Mouse (Mus musculus) kidney, postnatal 25 days (tissue): ENCODE results near the gene Kcnk16.

ENCODE experiments used
- DNase-seq, 2 experiments: peaks; one replicate each; pipeline ENCODE4 v3.0.0; 2021; ENCODE audit warnings: mixed read lengths in 2 of 2

The Kcnk16 gene

GRCm38 (mm10) chr14:20229437-20229836 is 39.6 kb downstream of the Kcnk16 start:
- DNase-seq: peak in 1 of 2 experiments; percentile 49

- peak; percentile 78 to 96 for DNase-seq
Observed at GRCm38 (mm10) chr14:20228336-20228735, 40.7 kb downstream of the Kcnk16 start.

- DNase-seq: no peak
Observed at GRCm38 (mm10) chr14:20226982-20227381, 42.0 kb downstream of the Kcnk16 start.

- peak in 1 of 2 experiments; percentile 59 for DNase-seq
Observed at GRCm38 (mm10) chr14:20226488-20226887, 42.5 kb downstream of the Kcnk16 start.

- DNase-seq: no peak
Observed at GRCm38 (mm10) chr14:20225525-20225924, 43.5 kb downstream of the Kcnk16 start.

GRCm38 (mm10) chr14:20224576-20225218 is 44.3 kb downstream of the Kcnk16 start:
- peak; percentile 73 to 91 for DNase-seq

- DNase-seq: peak; percentile 83 to 90
Observed at GRCm38 (mm10) chr14:20224163-20224562, 44.8 kb downstream of the Kcnk16 start.

- DNase-seq: no peak
Observed at GRCm38 (mm10) chr14:20223253-20223652, 45.7 kb downstream of the Kcnk16 start.

GRCm38 (mm10) chr14:20221083-20221482 is 47.9 kb downstream of the Kcnk16 start:
- no peak for DNase-seq

- DNase-seq: peak; percentile 82 to 90
Observed at GRCm38 (mm10) chr14:20219849-20220248, 49.1 kb downstream of the Kcnk16 start.

- no peak for DNase-seq
Observed at GRCm38 (mm10) chr14:20217299-20217864, 51.6 kb downstream of the Kcnk16 start.

- peak in 1 of 2 experiments; percentile 9 for DNase-seq
Observed at GRCm38 (mm10) chr14:20216561-20217298, 52.3 kb downstream of the Kcnk16 start.

- DNase-seq: no peak
Observed at GRCm38 (mm10) chr14:20215826-20216225, 53.2 kb downstream of the Kcnk16 start.

- no peak for DNase-seq
Observed at GRCm38 (mm10) chr14:20214125-20214524, 54.9 kb downstream of the Kcnk16 start.

GRCm38 (mm10) chr14:20211754-20212601 is 57.0 kb downstream of the Kcnk16 start:
- no peak for DNase-seq
